Mouse (Mus musculus) forebrain, embryonic 11.5 days (tissue): ENCODE results near the gene Elf2. TPM values are rescaled to one million over a fixed set of nuclear protein-coding genes. Genes with fewer than 3 reads are reported as not detected.
A peak's percentile ranks its signal among the peaks of the same experiment; 100 is the strongest.

Source experiments
- ATAC-seq: fragments of 200-750 bp; cut with Nextera tagmentation; replicated peaks from 2 replicates; pipeline ENCODE4 v1.8.0; 2017; ENCODE audit warnings: moderate TSS enrichment; ENCODE audit not compliant: low FRiP score
- DNase-seq: peaks from one replicate; pipeline ENCODE4 v3.0.0-alpha.2; 2017; ENCODE audit warnings: low spot score
- H3K27ac ChIP-seq: fragments of 300-500 bp; sonication (generic); 2 replicates; pipeline ENCODE4 v1.5.1; 2014; ENCODE audit warnings: low read depth, low read length
- H3K27me3 ChIP-seq: fragments of 300-500 bp; sonication (generic); 2 replicates; pipeline ENCODE4 v1.6.1; 2014; ENCODE audit warnings: mild to moderate bottlenecking, low read length, mixed read lengths; ENCODE audit not compliant: control insufficient read depth, insufficient read depth
- H3K36me3 ChIP-seq: fragments of 300-500 bp; sonication (generic); 2 replicates; pipeline ENCODE4 v1.6.1; 2014; ENCODE audit warnings: mild to moderate bottlenecking, low read length, moderate library complexity, mixed read lengths; ENCODE audit not compliant: control insufficient read depth, insufficient read depth
- H3K4me1 ChIP-seq: fragments of 300-500 bp; sonication (generic); replicated peaks from 2 replicates; pipeline ENCODE4 v1.6.1; 2014; ENCODE audit warnings: low read length, mixed read lengths; ENCODE audit not compliant: control insufficient read depth, insufficient read depth
- H3K4me2 ChIP-seq: fragments of 300-500 bp; sonication (generic); 2 replicates; pipeline ENCODE4 v1.6.1; 2014; ENCODE audit warnings: low read depth, mild to moderate bottlenecking, low read length, moderate library complexity, mixed read lengths; ENCODE audit not compliant: severe bottlenecking
- H3K4me3 ChIP-seq: fragments of 300-500 bp; sonication (generic); 2 replicates; pipeline ENCODE4 v1.5.1; 2014; ENCODE audit warnings: low read depth, low read length
- H3K9ac ChIP-seq: fragments of 300-500 bp; sonication (generic); 2 replicates; pipeline ENCODE4 v1.6.1; 2014; ENCODE audit warnings: low read length
- H3K9me3 ChIP-seq: fragments of 300-500 bp; sonication (generic); 2 replicates; pipeline ENCODE4 v1.6.1; 2016; ENCODE audit warnings: low read length, mixed read lengths; ENCODE audit not compliant: control insufficient read depth
- WGBS: fragments of 180-500 bp; shearing (Covaris S2); extraction: QIAGEN DNeasy Blood & Tissue Kit; methylation state at CpG from one replicate; pipeline ENCODE4 v1.1.7; 2014; 5-methylcytosine and 5-hydroxymethylcytosine counted together
- polyA plus RNA-seq: library from polyadenylated mRNA; unstranded; fragments of >200 nt; fragmentation: Nextera tagmentation; extraction: Ambion mirVana; gene quantifications from 2 replicates; pipeline ENCODE4 v1.2.1, GENCODE M21; 2014

Gene Elf2
- polyA plus RNA-seq, 1 experiment from 2014 or later = 48.3 TPM

DNA sequence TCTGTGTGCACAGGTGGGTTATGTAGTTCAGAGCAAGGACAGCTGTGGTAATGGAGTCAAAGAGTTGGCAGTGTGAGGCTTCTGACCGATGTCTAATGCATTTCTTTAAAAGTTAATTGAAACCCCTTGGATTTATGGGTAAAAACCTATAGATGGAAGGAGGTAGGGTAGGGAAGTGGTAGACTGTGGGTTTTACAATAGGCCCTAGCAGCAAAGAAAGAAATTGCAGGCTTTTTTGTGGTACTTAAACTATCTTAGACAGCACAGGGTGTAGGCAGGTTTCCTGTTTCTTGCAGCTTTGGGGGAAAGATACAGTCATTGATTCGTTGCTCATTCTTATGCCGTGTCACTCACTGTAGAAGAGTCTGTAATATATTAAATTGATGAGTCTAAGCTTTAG is 113.9 kb downstream of the Elf2 start:
- WGBS = 92% methylated on average over 3 of the region's 3 CpGs
- Histone ChIP-seq H3K4me1 (peaks cover 4% of the 10 kb centered on the region; the same call in 1 of the 2 replicates), H3K36me3 (no peaks in the 10 kb centered on the region), H3K27me3 (no peaks in the 10 kb centered on the region), H3K9me3 (no peaks in the 10 kb centered on the region), H3K27ac (no peak overlapping the region), H3K4me2 (0 out of 2 replicates have a peak overlapping the region, but pooled peaks have one; percentile 21), H3K4me3 (no peak overlapping the region), H3K9ac (no peak overlapping the region)
- DNase-seq = no peak
- ATAC-seq = no peak

DNA sequence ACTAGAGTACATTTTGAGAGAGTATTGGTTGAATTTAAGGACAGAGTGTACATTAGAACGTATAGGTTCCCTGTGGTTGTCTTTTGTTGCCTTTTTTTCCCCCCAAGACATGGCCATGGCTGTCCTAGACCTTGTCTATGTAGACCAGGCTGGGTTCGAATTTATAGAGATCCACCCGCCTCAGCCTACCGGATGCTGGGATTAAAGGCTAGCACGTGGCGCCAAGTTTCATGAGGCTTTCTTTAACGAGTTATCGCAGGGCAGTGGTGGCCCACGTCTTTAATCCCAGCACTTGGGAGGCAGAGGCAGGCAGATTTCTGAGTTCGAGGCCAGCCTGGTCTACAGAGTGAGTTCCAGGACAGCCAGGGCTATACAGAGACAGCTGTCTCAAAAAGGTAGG is 114.5 kb downstream of the Elf2 start:
- peaks cover 4% of the 10 kb centered on the region; the same call in 1 of the 2 replicates for H3K4me1 ChIP-seq
- no peaks in the 10 kb centered on the region for H3K9me3 ChIP-seq
- 93% methylated on average over 10 of the region's 10 CpGs for WGBS
- H3K27me3 ChIP-seq = no peaks in the 10 kb centered on the region
- ATAC-seq = no peak
- H3K27ac ChIP-seq = no peak overlapping the region
- no peak overlapping the region for H3K9ac ChIP-seq
- peak overlapping the region; percentile 94 for H3K4me3 ChIP-seq
- DNase-seq = no peak
- H3K36me3 ChIP-seq = no peaks in the 10 kb centered on the region
- H3K4me2 ChIP-seq = peak overlapping the region; percentile 74

DNA sequence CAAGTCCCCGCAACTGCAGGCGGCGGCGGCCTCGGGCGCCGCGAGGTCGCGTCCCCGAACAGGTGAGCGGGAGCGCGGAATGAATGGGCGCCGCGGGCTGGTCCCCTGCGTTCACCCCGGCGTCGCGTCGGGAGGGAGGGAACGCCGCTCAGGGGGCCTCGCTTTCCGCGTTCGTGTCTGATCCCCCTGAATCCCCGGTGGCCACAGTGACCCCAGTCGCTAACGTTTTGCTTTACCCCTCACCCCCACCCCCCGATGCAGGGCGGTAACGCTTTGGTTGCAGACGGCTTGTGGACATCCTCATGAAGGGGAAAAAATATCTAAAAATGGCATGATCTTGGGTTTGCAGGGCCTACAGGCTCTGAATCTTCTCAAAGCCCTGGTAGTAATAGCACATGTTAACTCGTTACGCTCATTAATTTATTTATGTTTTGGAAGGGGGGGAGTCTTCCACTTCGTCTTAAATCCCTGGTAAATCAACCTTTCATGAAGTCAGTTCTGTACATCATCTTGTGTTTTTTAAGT is 115.2 kb downstream of the Elf2 start:
- WGBS = under 1% methylated on average over 38 of the region's 39 CpGs
- peak overlapping the region; percentile 90 for H3K9ac ChIP-seq
- peak overlapping the region; percentile 93 for H3K27ac ChIP-seq
- ATAC-seq (peak; percentile 16; the same call in 1 of the 2 replicates), DNase-seq (no peak)
- H3K4me1 ChIP-seq = peaks cover 4% of the 10 kb centered on the region; the same call in 1 of the 2 replicates
- H3K9me3 ChIP-seq = no peaks in the 10 kb centered on the region
- no peaks in the 10 kb centered on the region for H3K27me3 ChIP-seq
- H3K4me3 ChIP-seq = peak overlapping the region; percentile 94
- no peaks in the 10 kb centered on the region for H3K36me3 ChIP-seq
- peak overlapping the region; percentile 74 for H3K4me2 ChIP-seq

DNA sequence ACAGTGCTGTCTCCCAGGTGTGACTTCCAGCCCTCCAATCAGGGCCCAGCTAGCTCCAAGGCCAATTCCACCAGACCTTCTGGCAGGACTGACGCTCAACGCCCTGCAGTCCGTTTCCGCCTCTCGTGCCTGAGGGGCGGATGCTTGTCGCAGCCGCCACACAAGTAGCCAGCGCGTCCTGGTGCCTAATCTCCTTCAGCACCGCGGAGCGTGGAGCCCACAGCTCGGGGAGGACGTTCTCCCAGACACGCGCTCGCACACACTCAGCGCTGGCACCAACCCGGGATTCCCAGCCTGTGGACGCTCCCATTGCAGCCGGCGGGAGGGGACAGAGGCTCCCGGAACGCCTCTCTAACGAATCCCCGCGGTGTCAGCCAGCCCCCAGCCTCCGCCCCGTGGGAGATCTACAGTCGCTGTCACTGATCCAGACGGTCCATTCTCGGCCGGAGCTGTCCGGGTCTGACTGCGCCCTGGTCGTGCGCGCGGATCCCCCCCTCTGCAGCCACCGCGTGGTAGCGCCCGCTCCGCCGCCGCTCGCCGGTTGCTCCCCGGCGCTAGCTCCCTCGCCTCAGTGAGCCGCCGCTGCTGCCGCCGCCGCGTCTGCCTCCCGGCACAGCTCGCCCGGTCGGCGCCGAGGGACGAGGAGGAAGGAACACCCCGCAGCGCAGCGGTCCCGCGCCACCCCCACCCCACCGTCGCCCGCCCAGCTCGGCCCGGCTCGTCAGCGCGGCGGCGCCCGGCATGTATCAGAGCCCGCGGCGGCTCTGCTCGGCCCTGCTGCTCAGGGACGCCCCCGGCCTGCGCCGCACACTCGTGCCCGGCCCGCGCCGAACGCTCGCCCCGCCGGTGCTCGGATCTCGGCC is 115.9 kb downstream of the Elf2 start, which contains the start of gene Noct:
TSS of gene Noct (plus strand) at position 85 of the 863 bp plus-strand sequence.
- Histone ChIP-seq H3K27me3 (no peaks in the 10 kb centered on the region), H3K4me2 (peak within 1 kb of the TSS; percentile 74), H3K4me1 (peaks cover 4% of the 10 kb centered on the region; the same call in 1 of the 2 replicates), H3K36me3 (no peaks in the 10 kb centered on the region), H3K9ac (peak within 1 kb of the TSS; percentile 90), H3K4me3 (peak within 1 kb of the TSS; percentile 94), H3K9me3 (no peaks in the 10 kb centered on the region), H3K27ac (peak within 1 kb of the TSS; percentile 93)
- DNase-seq (peak; percentile 93), ATAC-seq (peak; percentile 93)
- whole genome bisulfite sequencing = under 1% methylated on average over 82 of the region's 100 CpGs

DNA sequence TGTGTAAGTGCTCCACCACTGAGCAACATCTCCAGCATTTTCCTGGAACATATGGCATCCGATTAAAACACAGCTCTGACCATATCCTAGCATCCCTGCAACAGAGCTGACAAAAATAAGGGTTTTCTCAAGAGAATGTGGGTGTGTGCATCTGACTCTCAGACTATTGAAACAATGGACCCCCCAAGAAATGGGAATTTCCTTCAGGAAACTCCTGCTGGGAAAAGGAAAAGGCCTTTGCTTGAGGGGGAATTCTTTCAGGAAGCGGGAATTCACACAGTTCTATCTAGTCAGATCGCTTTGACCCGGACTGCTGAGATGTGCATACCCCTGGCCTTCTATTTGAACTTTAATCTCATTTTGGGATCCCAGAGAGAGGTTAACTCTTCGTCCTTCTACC is 116.9 kb downstream of the Elf2 start:
- peak overlapping the region; percentile 94; the same call in 1 of the 2 replicates for H3K4me3 ChIP-seq
- H3K9me3 ChIP-seq = no peaks in the 10 kb centered on the region
- DNase-seq (no peak), ATAC-seq (no peak)
- no peak overlapping the region for H3K27ac ChIP-seq
- H3K36me3 ChIP-seq = no peaks in the 10 kb centered on the region
- H3K4me1 ChIP-seq = peaks cover 4% of the 10 kb centered on the region; the same call in 1 of the 2 replicates
- H3K4me2 ChIP-seq = peak overlapping the region; percentile 74; the same call in 1 of the 2 replicates
- H3K27me3 ChIP-seq = no peaks in the 10 kb centered on the region
- peak overlapping the region; percentile 16; the same call in 1 of the 2 replicates for H3K9ac ChIP-seq
- 17% methylated on average over 5 of the region's 5 CpGs for WGBS

DNA sequence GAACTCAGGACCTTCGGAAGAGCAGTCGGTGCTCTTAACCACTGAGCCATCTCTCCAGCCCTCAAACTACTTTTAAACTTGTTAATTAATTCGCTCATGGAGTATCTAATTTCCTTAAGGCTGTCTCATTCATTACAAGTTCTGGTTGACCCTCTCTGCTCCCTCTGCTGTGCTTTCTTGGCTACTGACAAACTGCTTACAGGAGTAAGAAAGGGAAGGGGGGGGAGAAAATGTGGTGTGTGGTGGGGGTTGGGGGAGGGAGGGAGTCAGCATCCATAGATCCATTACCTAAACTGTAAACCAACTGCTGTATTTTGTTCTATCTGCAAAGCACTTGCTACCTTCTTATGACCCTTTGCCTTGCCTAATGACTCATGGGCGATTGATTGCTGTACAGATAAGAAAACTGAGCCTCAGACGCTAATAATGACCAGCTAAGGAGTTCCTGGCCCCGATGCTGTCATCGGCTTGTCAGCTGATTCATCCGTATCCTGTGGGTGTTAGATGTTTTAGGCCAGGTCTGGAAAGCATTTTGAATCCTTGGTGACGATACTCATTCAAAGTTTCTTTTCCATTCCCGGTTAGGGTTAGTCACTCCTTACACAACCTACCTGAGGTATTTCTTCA is 117.5 kb downstream of the Elf2 start:
- Histone ChIP-seq H3K4me3 (no peak overlapping the region), H3K4me2 (no peak overlapping the region), H3K27me3 (no peaks in the 10 kb centered on the region), H3K4me1 (peaks cover 4% of the 10 kb centered on the region; the same call in 1 of the 2 replicates), H3K36me3 (no peaks in the 10 kb centered on the region), H3K9me3 (no peaks in the 10 kb centered on the region), H3K27ac (no peak overlapping the region), H3K9ac (no peak overlapping the region)
- DNase-seq (no peak), ATAC-seq (no peak)
- WGBS = 67% methylated on average over 10 of the region's 10 CpGs

DNA sequence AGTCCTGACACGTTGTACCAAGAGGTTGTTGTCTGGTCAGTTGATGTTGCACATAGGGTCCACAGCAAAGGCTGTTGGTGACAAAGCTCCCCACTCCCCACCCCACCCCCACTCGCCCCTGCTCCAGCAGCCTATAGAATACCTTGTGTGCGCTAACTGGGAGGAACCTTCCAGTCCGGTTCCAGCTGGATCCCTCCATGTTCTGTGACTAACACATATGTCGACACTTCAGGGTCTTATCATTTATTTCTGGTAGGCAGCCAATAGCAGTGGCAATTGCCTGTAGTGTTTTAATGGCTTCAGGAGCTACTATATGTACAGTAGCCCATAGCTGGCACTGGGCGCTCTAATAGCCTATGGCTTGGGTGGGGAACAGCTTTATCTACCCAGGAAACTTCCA is 118.2 kb downstream of the Elf2 start:
- H3K4me1 ChIP-seq = peaks cover 4% of the 10 kb centered on the region; the same call in 1 of the 2 replicates
- H3K9me3 ChIP-seq = no peaks in the 10 kb centered on the region
- ATAC-seq (no peak), DNase-seq (no peak)
- H3K4me3 ChIP-seq = no peak overlapping the region
- no peaks in the 10 kb centered on the region for H3K36me3 ChIP-seq
- H3K9ac ChIP-seq = no peak overlapping the region
- no peak overlapping the region for H3K4me2 ChIP-seq
- H3K27ac ChIP-seq = no peak overlapping the region
- H3K27me3 ChIP-seq = no peaks in the 10 kb centered on the region
- WGBS = 94% methylated on average over 6 of the region's 6 CpGs

DNA sequence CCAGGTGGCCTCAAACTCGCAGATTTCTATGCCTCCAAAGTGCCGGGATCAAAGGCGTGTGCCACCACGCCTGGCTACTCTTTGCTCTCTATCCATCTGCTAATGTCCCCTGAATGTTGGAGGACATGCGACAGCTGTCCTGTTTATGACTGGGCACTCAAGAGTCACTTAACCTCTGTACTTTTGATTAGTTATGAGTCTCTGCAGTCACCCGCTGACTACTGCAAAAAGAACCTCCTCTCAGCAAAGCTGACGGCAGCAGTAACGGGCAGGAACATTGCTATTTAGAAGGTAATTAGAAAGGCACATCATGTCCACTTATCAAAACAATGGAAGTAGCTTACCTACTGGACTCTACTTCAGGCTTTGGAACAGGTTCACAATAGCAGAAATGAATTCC is 118.6 kb downstream of the Elf2 start:
- Histone ChIP-seq H3K27ac (no peak overlapping the region), H3K27me3 (no peaks in the 10 kb centered on the region), H3K9ac (no peak overlapping the region), H3K4me2 (no peak overlapping the region), H3K4me1 (peaks cover 4% of the 10 kb centered on the region; the same call in 1 of the 2 replicates), H3K9me3 (no peaks in the 10 kb centered on the region), H3K4me3 (no peak overlapping the region), H3K36me3 (no peaks in the 10 kb centered on the region)
- DNase-seq = no peak
- no peak for ATAC-seq
- 81% methylated on average over 8 of the region's 8 CpGs for WGBS
